In genomic region chr7:109234476-109234875, GRCm38 (mm10) we compare ENCODE assay signal across 26 mouse cellular contexts. TPM values are rescaled to one million over a fixed set of nuclear protein-coding genes. Genes with fewer than 3 reads are reported as not detected.
DNase-seq lines count a peak whose midpoint lies in the region; ATAC-seq and TF ChIP-seq lines count a peak whose summit lies in the region.
"Had no signal": no experiment of that assay in that cellular context is flagged by ENCODE, and none has a peak within 500 bp of the region (broad histone marks: within the 10 kb centered on the region; RNA-seq: fewer than 3 reads in every experiment).

No protein-coding gene starts in this region.

- 0 out of 2 replicates have a peak, but pooled peaks have one; percentile 9 for ATAC-seq in forebrain, embryonic 12.5 days (ENCODE audit: low FRiP score)
- ATAC-seq in forebrain, postnatal 0 days: no peak
- peak; percentile 1; the same call in 1 of the 2 replicates for ATAC-seq in midbrain, embryonic 12.5 days (ENCODE audit: low FRiP score, low read depth)
- ATAC-seq in midbrain, postnatal 0 days (ENCODE audit: low FRiP score): no peak
- ATAC-seq: hindbrain, postnatal 0 days; intestine, embryonic 15.5 days had no signal

- no peak overlapping the region for H3K9ac ChIP-seq in forebrain, embryonic 12.5 days
- no peak overlapping the region for H3K9ac ChIP-seq in forebrain, postnatal 0 days
- H3K9ac ChIP-seq in midbrain, embryonic 12.5 days (replicated peaks): no peak overlapping the region
- H3K9ac ChIP-seq in midbrain, postnatal 0 days (replicated peaks; ENCODE audit: low read length, poor library complexity, severe bottlenecking): no peak overlapping the region
- H3K9ac ChIP-seq: embryonic facial prominence, embryonic 13.5 days; intestine, embryonic 15.5 days; liver, embryonic 14.5 days had no signal

- 6% methylated on average over 5 of the region's 5 CpGs for WGBS in forebrain, embryonic 12.5 days
- 26% methylated on average over 5 of the region's 5 CpGs for WGBS in forebrain, postnatal 0 days
- 12% methylated on average over 5 of the region's 5 CpGs for WGBS in midbrain, embryonic 10.5 days
- WGBS in midbrain, embryonic 12.5 days: 13% methylated on average over 5 of the region's 5 CpGs
- 35% methylated on average over 5 of the region's 5 CpGs for WGBS in midbrain, postnatal 0 days

- peak overlapping the region; percentile 65; the same call in 1 of the 2 replicates for H3K27ac ChIP-seq in forebrain, embryonic 12.5 days
- H3K27ac ChIP-seq in forebrain, postnatal 0 days (ENCODE audit: low read depth, low read length): no peak overlapping the region
- peak overlapping the region; percentile 80 for H3K27ac ChIP-seq in midbrain, embryonic 10.5 days (replicated peaks)
- peak overlapping the region; percentile 81 for H3K27ac ChIP-seq in midbrain, embryonic 12.5 days (replicated peaks)
- peak overlapping the region; percentile 13; the same call in 1 of the 2 replicates for H3K27ac ChIP-seq in midbrain, postnatal 0 days (ENCODE audit: low read depth, low read length)
- H3K27ac ChIP-seq: embryonic facial prominence, embryonic 13.5 days; hindbrain, postnatal 0 days; intestine, embryonic 15.5 days; kidney, postnatal 0 days; liver, embryonic 14.5 days; macrophage had no signal

- H3K4me3 ChIP-seq in forebrain, embryonic 12.5 days (replicated peaks): no peak overlapping the region
- no peak overlapping the region for H3K4me3 ChIP-seq in forebrain, postnatal 0 days (ENCODE audit: low read depth, low read length)
- no peak overlapping the region for H3K4me3 ChIP-seq in midbrain, embryonic 10.5 days
- H3K4me3 ChIP-seq in midbrain, embryonic 12.5 days: no peak overlapping the region
- no peak overlapping the region for H3K4me3 ChIP-seq in midbrain, postnatal 0 days (ENCODE audit: low read depth, low read length)
- H3K4me3 ChIP-seq: embryonic facial prominence, embryonic 13.5 days; hindbrain, embryonic 10.5 days; intestine, embryonic 15.5 days had no signal

- no peaks in the 10 kb centered on the region for H3K9me3 ChIP-seq in forebrain, embryonic 12.5 days
- H3K9me3 ChIP-seq in forebrain, postnatal 0 days (ENCODE audit: low read length): no peaks in the 10 kb centered on the region
- H3K9me3 ChIP-seq in midbrain, embryonic 10.5 days (replicated peaks): 0 out of 2 replicates have a peak, but pooled peaks cover 4% of the 10 kb centered on the region
- H3K9me3 ChIP-seq in midbrain, embryonic 12.5 days: no peaks in the 10 kb centered on the region
- H3K9me3 ChIP-seq in midbrain, postnatal 0 days (ENCODE audit: low read length): no peaks in the 10 kb centered on the region
- H3K9me3 ChIP-seq: embryonic facial prominence, embryonic 13.5 days; hindbrain, embryonic 10.5 days; intestine, embryonic 15.5 days had no signal

- no peak for DNase-seq in forebrain, postnatal 0 days
- DNase-seq in midbrain, embryonic 10.5 days (ENCODE audit: low spot score): no peak
- DNase-seq in midbrain, postnatal 0 days (ENCODE audit: low spot score): no peak
- no peak for DNase-seq in spleen, postnatal 14 days (ENCODE audit: low spot score in 2 of 2)
- DNase-seq: adrenal gland, postnatal 25 days; B cell, adult 2 months; cerebellum, adult 18-20 months; cerebellum, postnatal 10 days; gastrocnemius, postnatal 14 days; heart, postnatal 14 days; kidney, adult 8-10 months; layer of hippocampus, adult 9-11 months; liver; lung, adult 2 months; lung, postnatal 10 days; thymus, postnatal 4 days had no signal

- H3K4me2 ChIP-seq in forebrain, embryonic 12.5 days: no peak overlapping the region
- H3K4me2 ChIP-seq in forebrain, postnatal 0 days (ENCODE audit: low read depth): no peak overlapping the region
- H3K4me2 ChIP-seq in midbrain, embryonic 12.5 days (replicated peaks): no peak overlapping the region
- H3K4me2 ChIP-seq in midbrain, postnatal 0 days (ENCODE audit: low read depth, low read length, poor library complexity, severe bottlenecking): no peak overlapping the region
- H3K4me2 ChIP-seq: embryonic facial prominence, embryonic 13.5 days; intestine, embryonic 15.5 days had no signal

- H3K27me3 ChIP-seq in forebrain, embryonic 12.5 days: peaks cover 69% of the 10 kb centered on the region
- no peaks in the 10 kb centered on the region for H3K27me3 ChIP-seq in forebrain, postnatal 0 days (ENCODE audit: insufficient read depth, low read length)
- peaks cover 36% of the 10 kb centered on the region for H3K27me3 ChIP-seq in midbrain, embryonic 10.5 days (ENCODE audit: low read depth, poor library complexity, severe bottlenecking)
- 0 out of 2 replicates have a peak, but pooled peaks cover 1% of the 10 kb centered on the region for H3K27me3 ChIP-seq in midbrain, embryonic 12.5 days
- H3K27me3 ChIP-seq in midbrain, postnatal 0 days (ENCODE audit: insufficient read depth, low read length): no peaks in the 10 kb centered on the region
- H3K27me3 ChIP-seq: embryonic facial prominence, embryonic 13.5 days; intestine, embryonic 15.5 days had no signal

- no peaks in the 10 kb centered on the region for H3K36me3 ChIP-seq in forebrain, embryonic 12.5 days (replicated peaks)
- no peaks in the 10 kb centered on the region for H3K36me3 ChIP-seq in forebrain, postnatal 0 days (ENCODE audit: insufficient read depth)
- H3K36me3 ChIP-seq in midbrain, embryonic 10.5 days: no peaks in the 10 kb centered on the region
- H3K36me3 ChIP-seq in midbrain, embryonic 12.5 days: no peaks in the 10 kb centered on the region
- H3K36me3 ChIP-seq in midbrain, postnatal 0 days (ENCODE audit: insufficient read depth, low read length): no peaks in the 10 kb centered on the region
- H3K36me3 ChIP-seq: embryonic facial prominence, embryonic 13.5 days; hindbrain, embryonic 10.5 days; intestine, embryonic 15.5 days had no signal

- peaks cover 63% of the 10 kb centered on the region for H3K4me1 ChIP-seq in forebrain, embryonic 12.5 days
- 0 out of 2 replicates have a peak, but pooled peaks cover 3% of the 10 kb centered on the region for H3K4me1 ChIP-seq in forebrain, postnatal 0 days (ENCODE audit: insufficient read depth)
- peaks cover 73% of the 10 kb centered on the region for H3K4me1 ChIP-seq in midbrain, embryonic 10.5 days
- peaks cover 60% of the 10 kb centered on the region for H3K4me1 ChIP-seq in midbrain, embryonic 12.5 days
- 0 out of 2 replicates have a peak, but pooled peaks cover 4% of the 10 kb centered on the region for H3K4me1 ChIP-seq in midbrain, postnatal 0 days (ENCODE audit: insufficient read depth, low read length)
- H3K4me1 ChIP-seq: intestine, embryonic 15.5 days had no signal

- no peak for TF ChIP-seq CTCF in forebrain, postnatal 0 days (IDR thresholded peaks at IDR 0.05; ENCODE audit: low read depth)
- no peak for TF ChIP-seq CTCF in midbrain, postnatal 0 days (IDR thresholded peaks at IDR 0.05)

RNA-seq across cellular contexts. Expression of gene Lmo1, which starts 59.5 kb away (rescaled TPM):
- 90.6 and 119 TPM in 2 replicates for polyA plus RNA-seq in forebrain, embryonic 12.5 days (2016; fragmentation: Nextera tagmentation; extraction: Ambion mirVana)
- total RNA-seq in forebrain, postnatal 0 days (2014; rRNA removed): 59.4 and 75.5 TPM in 2 replicates
- 84.0 and 86.5 TPM in 2 replicates for polyA plus RNA-seq in forebrain, postnatal 0 days (2015; fragmentation: Nextera tagmentation; extraction: Ambion mirVana)
- polyA plus RNA-seq in midbrain, embryonic 10.5 days (2016; fragmentation: Nextera tagmentation; extraction: Ambion mirVana): 34.8 and 57.9 TPM in 2 replicates
- 149 and 177 TPM in 2 replicates for polyA plus RNA-seq in midbrain, embryonic 12.5 days (2016; fragmentation: Nextera tagmentation; extraction: Ambion mirVana)
- total RNA-seq in midbrain, postnatal 0 days (2014; rRNA removed): 109 and 117 TPM in 2 replicates
- 109 and 121 TPM in 2 replicates for polyA plus RNA-seq in midbrain, postnatal 0 days (2015; fragmentation: Nextera tagmentation; extraction: Ambion mirVana)
- total RNA-seq: megakaryocyte-erythroid progenitor cell, adult 5-6 weeks had no signal
- polyA plus RNA-seq: macrophage had no signal

Comparison
In these comparisons a context has a peak if more than half of its experiments do, and no peak if none do; other contexts are left out.
1. ATAC-seq: peak in forebrain, embryonic 12.5 days (single experiment) and midbrain, embryonic 12.5 days (single experiment); none in forebrain, postnatal 0 days (single experiment) and midbrain, postnatal 0 days (single experiment).